Comparison of ENCODE assay signal across 8 mouse cellular contexts in genomic region chr7:28049476-28050409, GRCm38 (mm10). TPM values are rescaled to one million over a fixed set of nuclear protein-coding genes. Genes with fewer than 3 reads are reported as not detected.
DNase-seq lines count a peak whose midpoint lies in the region; ATAC-seq lines count a peak whose summit lies in the region.

Psmc4 (minus strand) TSS chr7:28050101.

- H3K36me3 ChIP-seq in hindbrain, embryonic 12.5 days = peaks cover 41% of the 10 kb centered on the region

- peak within 1 kb of the TSS; percentile 67 for H3K4me3 ChIP-seq in hindbrain, embryonic 12.5 days

- H3K9ac ChIP-seq in hindbrain, embryonic 12.5 days = peak within 1 kb of the TSS; percentile 82

- peaks cover 8% of the 10 kb centered on the region for H3K4me1 ChIP-seq in hindbrain, embryonic 12.5 days

- no peaks in the 10 kb centered on the region for H3K27me3 ChIP-seq in hindbrain, embryonic 12.5 days

- under 1% methylated on average over 52 of the region's 52 CpGs for WGBS in hindbrain, embryonic 12.5 days

- no peak within 1 kb of the TSS for H3K27ac ChIP-seq in hindbrain, embryonic 12.5 days

- peak within 1 kb of the TSS; percentile 63 for H3K4me2 ChIP-seq in hindbrain, embryonic 12.5 days (replicated peaks)

- H3K9me3 ChIP-seq in hindbrain, embryonic 12.5 days (replicated peaks) = no peaks in the 10 kb centered on the region

- DNase-seq in NIH3T3 (ENCODE audit: low read depth) = peak; percentile 100
- DNase-seq in cerebellum, postnatal 10 days = peak; percentile 99
- peak; percentile 97 to 98 for DNase-seq in frontal cortex, postnatal 10 days (ENCODE audit: low spot score in 2 of 2)
- DNase-seq in layer of hippocampus, postnatal 14 days (ENCODE audit: low spot score in 2 of 2) = peak; percentile 98 to 99
- DNase-seq in lung, postnatal 14 days = peak; percentile 99
- DNase-seq in retina, adult 2 months (ENCODE audit: low read depth, low spot score) = peak; percentile 98
- peak; percentile 96 to 98 for DNase-seq in thymus, postnatal 36 days

- peak; percentile 95 for ATAC-seq in hindbrain, embryonic 12.5 days (ENCODE audit: low FRiP score)

RNA-seq across cellular contexts. Expression of gene Psmc4, which starts in this region (rescaled TPM):
- polyA plus RNA-seq in hindbrain, embryonic 12.5 days (2016; fragmentation: Nextera tagmentation; extraction: Ambion mirVana) = 309 and 313 TPM in 2 replicates
- total RNA-seq in layer of hippocampus, postnatal 14 days (2021) = 100 to 1,000 TPM; 121 to 126 TPM
